Mouse (Mus musculus) hindbrain, embryonic 16.5 days (tissue): ENCODE data around the gene Tfcp2. TPM values are rescaled to one million over a fixed set of nuclear protein-coding genes. Genes with fewer than 3 reads are reported as not detected.
A peak's percentile ranks its signal among the peaks of the same experiment; 100 is the strongest.

Source experiments
- ATAC-seq: fragments of 200-750 bp; cut with Nextera tagmentation; 2 replicates; pipeline ENCODE4 v1.8.0; 2017; ENCODE audit warnings: moderate TSS enrichment, moderate library complexity
- H3K27ac ChIP-seq: fragments of 300-500 bp; sonication (generic); 2 replicates; pipeline ENCODE4 v1.5.1; 2014; ENCODE audit warnings: low read depth, mild to moderate bottlenecking, control low read depth, low read length, moderate library complexity
- H3K27me3 ChIP-seq: fragments of 300-500 bp; sonication (generic); replicated peaks from 2 replicates; pipeline ENCODE4 v1.6.1; 2014; ENCODE audit warnings: low read length; ENCODE audit not compliant: control insufficient read depth, insufficient read depth
- H3K36me3 ChIP-seq: fragments of 300-500 bp; sonication (generic); 2 replicates; pipeline ENCODE4 v1.6.1; 2014; ENCODE audit warnings: mild to moderate bottlenecking, low read length, moderate library complexity, mixed read lengths; ENCODE audit not compliant: control insufficient read depth, insufficient read depth
- H3K4me1 ChIP-seq: fragments of 300-500 bp; sonication (generic); 2 replicates; pipeline ENCODE4 v1.6.1; 2014; ENCODE audit warnings: low read depth, low read length; ENCODE audit not compliant: control insufficient read depth, insufficient read depth
- H3K4me2 ChIP-seq: fragments of 300-500 bp; sonication (generic); 2 replicates; pipeline ENCODE4 v1.6.1; 2014; ENCODE audit warnings: mild to moderate bottlenecking, low read length, control low read depth, moderate library complexity
- H3K4me3 ChIP-seq: fragments of 300-500 bp; sonication (generic); 2 replicates; pipeline ENCODE4 v1.5.1; 2014; ENCODE audit warnings: mild to moderate bottlenecking, low read length, control low read depth, moderate library complexity
- H3K9ac ChIP-seq: fragments of 300-500 bp; sonication (generic); 2 replicates; pipeline ENCODE4 v1.6.1; 2014; ENCODE audit warnings: low read depth, mild to moderate bottlenecking, control low read depth, low read length, moderate library complexity
- H3K9me3 ChIP-seq: fragments of 300-500 bp; sonication (generic); 2 replicates; pipeline ENCODE4 v1.6.1; 2014; ENCODE audit warnings: mild to moderate bottlenecking, low read length, moderate library complexity; ENCODE audit not compliant: control insufficient read depth
- WGBS: fragments of 180-500 bp; shearing (Covaris S2); extraction: QIAGEN DNeasy Blood & Tissue Kit; methylation state at CpG from one replicate; pipeline ENCODE4 v1.1.7; 2014; 5-methylcytosine and 5-hydroxymethylcytosine counted together
- polyA plus RNA-seq: library from polyadenylated mRNA; unstranded; fragments of >200 nt; fragmentation: Nextera tagmentation; extraction: Ambion mirVana; gene quantifications from 2 replicates; pipeline ENCODE4 v1.2.1, GENCODE M21; 2015

Tfcp2 gene
- polyA plus RNA-seq, 1 experiment from 2014 or later, result 32.4 TPM

DNA sequence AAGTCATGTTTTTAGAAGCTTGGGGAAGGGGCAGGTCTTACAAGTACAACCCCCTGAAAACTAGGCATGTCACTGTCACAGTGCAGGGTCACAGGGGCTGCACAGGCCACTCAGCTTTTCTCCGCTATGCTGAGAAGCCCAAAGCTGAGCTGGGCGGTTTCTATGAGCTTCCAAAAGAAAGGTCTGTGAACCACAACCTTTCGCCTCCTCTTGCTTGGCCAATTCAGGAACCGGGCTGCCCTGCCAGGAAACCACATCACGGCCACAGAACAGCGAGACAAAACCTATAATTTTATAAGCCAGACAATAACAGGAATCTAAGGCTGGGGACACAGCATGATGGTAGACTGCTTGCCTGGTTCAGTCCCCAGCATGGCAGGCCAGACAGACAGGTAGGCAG is 36.5 kb upstream of the Tfcp2 start:
- H3K4me3 ChIP-seq, result no peak overlapping the region
- H3K9ac ChIP-seq, result no peak overlapping the region
- H3K27me3 ChIP-seq, result no peaks in the 10 kb centered on the region
- no peaks in the 10 kb centered on the region for H3K9me3 ChIP-seq
- H3K27ac ChIP-seq, result no peak overlapping the region
- peaks cover 33% of the 10 kb centered on the region for H3K36me3 ChIP-seq
- 75% methylated on average over 6 of the region's 6 CpGs for WGBS
- no peak for ATAC-seq
- H3K4me2 ChIP-seq, result no peak overlapping the region
- no peaks in the 10 kb centered on the region for H3K4me1 ChIP-seq

DNA sequence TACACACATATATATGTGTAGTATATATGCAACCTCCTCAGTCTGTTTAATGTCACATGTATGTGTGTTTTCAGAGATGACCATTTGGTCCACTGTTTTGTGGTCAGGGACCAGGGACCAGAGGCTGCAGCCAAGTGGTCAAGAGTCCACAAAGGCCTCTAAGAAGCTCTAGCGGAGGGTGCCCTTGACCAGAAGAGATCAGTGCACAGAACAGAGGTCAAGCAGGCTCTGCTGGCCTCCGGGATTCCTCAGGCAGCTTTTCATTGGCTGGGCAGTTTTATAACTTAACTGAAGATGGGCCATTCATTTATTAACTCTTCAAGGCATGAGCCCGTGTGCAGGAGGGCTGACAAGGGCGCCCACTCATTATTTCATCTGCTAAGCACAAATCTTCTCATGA is 35.4 kb upstream of the Tfcp2 start:
- WGBS, result 80% methylated on average over 4 of the region's 4 CpGs
- no peak overlapping the region for H3K4me2 ChIP-seq
- no peak for ATAC-seq
- peaks cover 36% of the 10 kb centered on the region for H3K36me3 ChIP-seq
- no peak overlapping the region for H3K9ac ChIP-seq
- H3K4me3 ChIP-seq, result no peak overlapping the region
- no peaks in the 10 kb centered on the region for H3K4me1 ChIP-seq
- H3K27ac ChIP-seq, result no peak overlapping the region
- H3K27me3 ChIP-seq, result no peaks in the 10 kb centered on the region
- no peaks in the 10 kb centered on the region for H3K9me3 ChIP-seq

DNA sequence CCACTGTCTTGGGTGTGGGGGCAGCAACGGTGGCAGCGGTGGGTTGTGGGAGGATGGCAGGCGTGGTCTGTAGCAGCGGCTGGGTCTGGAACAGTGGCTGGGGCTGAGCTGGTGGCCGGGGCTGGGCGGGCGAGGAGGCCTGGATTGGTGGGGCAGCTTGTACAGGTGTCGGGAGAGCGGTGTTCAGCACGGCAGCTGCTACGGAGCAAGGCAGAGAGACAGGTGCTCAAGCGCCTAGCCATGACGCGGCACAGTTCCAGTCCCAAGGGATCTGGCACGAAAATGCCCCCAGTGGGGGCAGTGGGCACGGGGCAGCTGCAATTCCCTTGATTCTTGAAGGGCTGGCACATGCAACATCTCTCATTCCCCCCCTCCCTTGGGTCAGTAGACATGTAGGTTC is 34.1 kb upstream of the Tfcp2 start:
- no peak overlapping the region for H3K4me3 ChIP-seq
- H3K27me3 ChIP-seq, result no peaks in the 10 kb centered on the region
- no peak for ATAC-seq
- H3K36me3 ChIP-seq, result peaks cover 31% of the 10 kb centered on the region
- H3K9ac ChIP-seq, result no peak overlapping the region
- H3K9me3 ChIP-seq, result no peaks in the 10 kb centered on the region
- 92% methylated on average over 16 of the region's 16 CpGs for WGBS
- H3K4me2 ChIP-seq, result no peak overlapping the region
- H3K27ac ChIP-seq, result no peak overlapping the region
- no peaks in the 10 kb centered on the region for H3K4me1 ChIP-seq

GRCm38 (mm10) chr15:100580108-100580507 is 28.3 kb upstream of the Tfcp2 start:
- Histone ChIP-seq H3K9ac (no peak overlapping the region), H3K4me2 (no peak overlapping the region), H3K4me1 (no peaks in the 10 kb centered on the region), H3K4me3 (no peak overlapping the region), H3K36me3 (peaks cover 19% of the 10 kb centered on the region), H3K27ac (no peak overlapping the region), H3K9me3 (no peaks in the 10 kb centered on the region), H3K27me3 (no peaks in the 10 kb centered on the region)
- no peak for ATAC-seq
- 91% methylated on average over 10 of the region's 10 CpGs for WGBS

DNA sequence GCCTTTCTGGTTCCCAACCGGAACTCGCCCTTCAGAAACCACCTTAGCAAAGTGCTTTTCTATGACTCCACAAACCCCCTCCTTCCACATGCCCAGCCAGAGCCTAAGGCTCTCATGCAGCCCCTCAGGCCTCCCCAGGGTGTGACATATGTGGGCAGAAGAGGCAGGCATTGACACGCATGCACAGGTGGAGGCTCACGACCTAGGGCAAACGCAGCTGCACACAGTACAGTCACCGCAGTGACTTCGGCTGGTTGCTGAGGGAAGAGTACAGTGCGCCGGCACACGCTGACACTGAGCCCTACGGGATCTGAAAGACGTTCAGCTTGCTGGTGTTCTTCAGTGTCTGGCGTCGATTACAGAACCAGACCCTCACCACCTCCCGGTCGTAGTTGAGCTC is 26.2 kb upstream of the Tfcp2 start:
- H3K4me1 ChIP-seq, result peaks cover 4% of the 10 kb centered on the region
- H3K9me3 ChIP-seq, result no peaks in the 10 kb centered on the region
- H3K27me3 ChIP-seq, result no peaks in the 10 kb centered on the region
- H3K4me3 ChIP-seq, result no peak overlapping the region
- ATAC-seq, result no peak
- no peak overlapping the region for H3K9ac ChIP-seq
- no peak overlapping the region for H3K27ac ChIP-seq
- WGBS, result 88% methylated on average over 16 of the region's 16 CpGs
- no peak overlapping the region for H3K4me2 ChIP-seq
- peaks cover 16% of the 10 kb centered on the region for H3K36me3 ChIP-seq

DNA sequence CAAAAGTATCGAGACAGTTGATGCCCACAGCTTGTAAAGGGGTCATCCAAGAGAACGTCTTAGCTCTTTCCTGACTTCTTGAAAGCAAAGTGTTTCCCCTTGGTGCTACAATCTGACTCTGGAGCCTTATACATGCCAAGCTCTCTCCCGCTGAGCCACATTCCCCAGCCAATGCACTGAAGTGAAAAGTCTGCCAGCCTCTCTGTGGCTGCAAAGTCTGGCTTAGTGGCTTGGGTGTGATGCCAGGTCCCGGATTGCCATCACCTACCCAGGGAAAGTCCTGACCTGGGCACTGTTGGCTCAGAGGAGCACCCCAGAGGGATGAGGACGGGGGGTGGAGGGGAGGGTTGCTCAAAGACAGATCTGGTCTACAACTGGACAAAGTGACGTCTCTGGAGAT is 25.0 kb upstream of the Tfcp2 start:
- Histone ChIP-seq H3K9ac (no peak overlapping the region), H3K4me3 (no peak overlapping the region), H3K4me2 (no peak overlapping the region), H3K4me1 (peaks cover 4% of the 10 kb centered on the region), H3K9me3 (no peaks in the 10 kb centered on the region), H3K27me3 (no peaks in the 10 kb centered on the region), H3K27ac (no peak overlapping the region), H3K36me3 (peaks cover 14% of the 10 kb centered on the region; the same call in 1 of the 2 replicates)
- no peak for ATAC-seq
- WGBS, result 88% methylated on average over 6 of the region's 6 CpGs

- ATAC-seq, result no peak
- Histone ChIP-seq H3K9me3 (no peaks in the 10 kb centered on the region), H3K27me3 (no peaks in the 10 kb centered on the region), H3K4me2 (no peak overlapping the region), H3K9ac (no peak overlapping the region), H3K4me1 (peaks cover 4% of the 10 kb centered on the region), H3K36me3 (peaks cover 14% of the 10 kb centered on the region; the same call in 1 of the 2 replicates), H3K4me3 (no peak overlapping the region), H3K27ac (no peak overlapping the region)
- WGBS, result 94% methylated on average over 6 of the region's 6 CpGs
Measured at GRCm38 (mm10) chr15:100576392-100576791, 24.6 kb upstream of the Tfcp2 start.

DNA sequence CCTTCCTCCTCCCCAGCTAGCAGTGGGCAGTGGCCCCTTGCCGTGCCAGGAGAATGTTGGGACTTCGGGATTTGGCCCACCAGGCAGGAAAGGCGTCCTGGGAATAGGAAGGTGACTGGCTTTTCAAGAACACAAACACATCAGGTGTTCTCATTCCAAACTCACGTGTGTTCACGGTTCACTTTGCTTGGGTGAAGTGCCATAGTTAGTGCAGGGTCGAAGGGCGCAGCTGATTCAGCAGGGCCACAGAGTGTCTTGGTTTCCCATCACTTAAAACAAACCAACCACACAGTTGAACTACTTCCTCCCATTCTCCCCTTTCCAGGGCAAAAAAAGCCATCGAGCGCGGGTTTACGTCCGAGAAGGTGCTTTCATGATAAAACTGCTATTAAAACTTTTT is 23.6 kb upstream of the Tfcp2 start:
- Histone ChIP-seq H3K4me1 (peaks cover 4% of the 10 kb centered on the region), H3K27ac (no peak overlapping the region), H3K4me2 (no peak overlapping the region), H3K27me3 (no peaks in the 10 kb centered on the region), H3K9ac (no peak overlapping the region), H3K4me3 (no peak overlapping the region), H3K36me3 (peaks cover 12% of the 10 kb centered on the region; the same call in 1 of the 2 replicates), H3K9me3 (no peaks in the 10 kb centered on the region)
- no peak for ATAC-seq
- WGBS, result 86% methylated on average over 11 of the region's 12 CpGs

- Histone ChIP-seq H3K27me3 (no peaks in the 10 kb centered on the region), H3K9ac (no peak overlapping the region), H3K4me2 (no peak overlapping the region), H3K9me3 (no peaks in the 10 kb centered on the region), H3K36me3 (peaks cover 12% of the 10 kb centered on the region; the same call in 1 of the 2 replicates), H3K27ac (peak overlapping the region; percentile 42; the same call in 1 of the 2 replicates), H3K4me1 (peaks cover 4% of the 10 kb centered on the region), H3K4me3 (no peak overlapping the region)
- ATAC-seq, result no peak; the same call in 1 of the 2 replicates
- WGBS, result 68% methylated on average over 2 of the region's 2 CpGs
Measured at GRCm38 (mm10) chr15:100574378-100574777, 22.6 kb upstream of the Tfcp2 start.

DNA sequence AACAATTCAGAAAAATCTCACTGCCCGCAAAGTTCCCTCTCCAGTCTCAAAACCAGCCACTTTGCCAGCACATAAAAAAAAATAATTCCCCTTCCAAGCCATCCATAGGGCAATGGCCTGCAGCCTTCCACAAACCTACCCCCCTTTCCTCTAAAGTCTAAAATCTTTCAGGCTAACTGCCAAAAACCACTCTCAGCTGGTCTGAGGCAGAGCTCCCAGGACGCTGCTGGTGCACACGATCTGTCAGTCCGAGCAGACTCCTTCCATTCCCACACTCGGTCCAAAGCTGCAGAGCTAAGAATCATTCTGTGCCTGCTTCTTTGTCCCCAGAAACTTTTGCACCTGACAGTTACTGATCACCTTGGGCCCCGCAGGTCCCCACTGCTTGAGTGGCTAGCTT is 22.1 kb upstream of the Tfcp2 start:
- Histone ChIP-seq H3K4me1 (peaks cover 4% of the 10 kb centered on the region), H3K4me2 (no peak overlapping the region), H3K27ac (peak overlapping the region; percentile 42), H3K9me3 (no peaks in the 10 kb centered on the region), H3K27me3 (no peaks in the 10 kb centered on the region), H3K36me3 (peaks cover 9% of the 10 kb centered on the region; the same call in 1 of the 2 replicates), H3K4me3 (no peak overlapping the region), H3K9ac (peak overlapping the region; percentile 23; the same call in 1 of the 2 replicates)
- whole genome bisulfite sequencing, result 43% methylated on average over 6 of the region's 6 CpGs
- peak; percentile 69 for ATAC-seq
